Mouse (Mus musculus) erythroblast, embryonic 14.5 days (primary cell): ENCODE measurements around the gene Cbx7.

ENCODE experiments used
- GATA1 ChIP-seq: IDR thresholded peaks from 2 replicates; pipeline ENCODE4 v1.6.1; 2012; ENCODE audit warnings: low read length, inconsistent platforms, mixed read lengths
- TAL1 ChIP-seq: IDR thresholded peaks from 3 replicates; pipeline ENCODE4 v1.6.1; 2012; ENCODE audit warnings: low read length, inconsistent platforms, mixed read lengths

DNA sequence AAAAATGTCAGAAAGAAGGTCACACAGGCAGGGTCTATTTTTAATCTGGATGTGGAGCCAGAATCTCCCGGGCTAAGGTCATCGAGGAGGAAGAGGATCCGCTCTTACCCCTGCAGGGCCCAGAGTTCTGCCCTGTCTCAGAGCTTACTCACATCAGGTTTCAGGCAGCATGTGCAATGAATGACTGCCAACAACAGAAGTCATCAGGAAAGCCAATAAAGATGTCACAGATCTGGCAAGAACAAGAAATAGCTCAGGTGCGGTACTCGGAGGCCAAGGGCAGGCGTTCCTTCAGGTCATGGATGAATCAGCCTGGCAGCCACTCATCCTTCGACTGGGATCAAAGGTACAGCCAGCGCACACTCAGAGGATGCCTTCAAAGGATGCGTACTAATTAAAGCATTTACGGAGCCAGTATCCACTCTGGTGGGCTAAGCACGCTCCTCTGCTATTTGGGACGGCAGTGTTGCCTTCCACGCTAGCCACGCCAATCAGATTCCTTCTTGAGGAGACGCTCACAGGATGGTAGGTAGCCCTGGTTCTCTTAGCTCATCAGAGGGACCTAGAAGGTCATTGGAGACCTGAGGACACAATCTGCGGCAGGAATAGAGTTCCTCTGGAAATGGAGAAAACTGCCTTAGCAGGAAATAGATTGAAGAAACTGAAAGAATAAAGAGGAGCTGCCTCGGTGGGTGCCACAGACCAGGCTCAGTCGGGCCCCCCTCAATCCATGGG, 95.5 kb downstream of the Cbx7 start:
- TF ChIP-seq GATA1 (no peak), TAL1 (no peak)
